Mouse (Mus musculus) heart, embryonic 13.5 days (tissue): Measurements from ENCODE around the gene Zfp870. TPM values are rescaled to one million over a fixed set of nuclear protein-coding genes. Genes with fewer than 3 reads are reported as not detected.

Experiments
- ATAC-seq: fragments of 200-750 bp; cut with Nextera tagmentation; 2 replicates; pipeline ENCODE4 v1.8.0; 2017; ENCODE audit warnings: moderate TSS enrichment; ENCODE audit not compliant: insufficient number of reproducible peaks, low FRiP score, low TSS enrichment; ENCODE audit errors: extremely low read depth
- H3K27ac ChIP-seq: fragments of 300-500 bp; sonication (generic); replicated peaks from 2 replicates; pipeline ENCODE4 v1.5.1; 2015; ENCODE audit warnings: moderate library complexity, mild to moderate bottlenecking, inconsistent platforms
- H3K27me3 ChIP-seq: fragments of 300-500 bp; sonication (generic); replicated peaks from 2 replicates; pipeline ENCODE4 v1.6.1; 2015; ENCODE audit warnings: mild to moderate bottlenecking, inconsistent platforms
- H3K36me3 ChIP-seq: fragments of 300-500 bp; sonication (generic); 2 replicates; pipeline ENCODE4 v1.6.1; 2015; ENCODE audit warnings: mild to moderate bottlenecking, inconsistent platforms
- H3K4me1 ChIP-seq: fragments of 300-500 bp; sonication (generic); 2 replicates; pipeline ENCODE4 v1.6.1; 2015; ENCODE audit warnings: inconsistent platforms
- H3K4me2 ChIP-seq: fragments of 300-500 bp; sonication (generic); 2 replicates; pipeline ENCODE4 v1.6.1; 2015; ENCODE audit warnings: inconsistent platforms, mild to moderate bottlenecking, moderate library complexity
- H3K4me3 ChIP-seq: fragments of 300-500 bp; sonication (generic); 2 replicates; pipeline ENCODE4 v1.5.1; 2015; ENCODE audit warnings: moderate library complexity, mild to moderate bottlenecking, inconsistent platforms
- H3K9ac ChIP-seq: fragments of 300-500 bp; sonication (generic); 2 replicates; pipeline ENCODE4 v1.6.1; 2015; ENCODE audit warnings: inconsistent platforms, mild to moderate bottlenecking, moderate library complexity
- H3K9me3 ChIP-seq: fragments of 300-500 bp; sonication (generic); 2 replicates; pipeline ENCODE4 v1.6.1; 2016; ENCODE audit warnings: inconsistent platforms
- WGBS: fragments of 180-500 bp; shearing (Covaris S2); methylation state at CpG from one replicate; pipeline ENCODE4 v1.1.7; 2015; ENCODE audit warnings: mixed read lengths; 5-methylcytosine and 5-hydroxymethylcytosine counted together
- polyA plus RNA-seq: library from polyadenylated mRNA; unstranded; fragments of >200 nt; fragmentation: Nextera tagmentation; extraction: Ambion mirVana; gene quantifications from 2 replicates; pipeline ENCODE4 v1.2.1, GENCODE M21; 2015

Zfp870 gene
- 4.3 and 4.8 TPM in 2 replicates for polyA plus RNA-seq

DNA sequence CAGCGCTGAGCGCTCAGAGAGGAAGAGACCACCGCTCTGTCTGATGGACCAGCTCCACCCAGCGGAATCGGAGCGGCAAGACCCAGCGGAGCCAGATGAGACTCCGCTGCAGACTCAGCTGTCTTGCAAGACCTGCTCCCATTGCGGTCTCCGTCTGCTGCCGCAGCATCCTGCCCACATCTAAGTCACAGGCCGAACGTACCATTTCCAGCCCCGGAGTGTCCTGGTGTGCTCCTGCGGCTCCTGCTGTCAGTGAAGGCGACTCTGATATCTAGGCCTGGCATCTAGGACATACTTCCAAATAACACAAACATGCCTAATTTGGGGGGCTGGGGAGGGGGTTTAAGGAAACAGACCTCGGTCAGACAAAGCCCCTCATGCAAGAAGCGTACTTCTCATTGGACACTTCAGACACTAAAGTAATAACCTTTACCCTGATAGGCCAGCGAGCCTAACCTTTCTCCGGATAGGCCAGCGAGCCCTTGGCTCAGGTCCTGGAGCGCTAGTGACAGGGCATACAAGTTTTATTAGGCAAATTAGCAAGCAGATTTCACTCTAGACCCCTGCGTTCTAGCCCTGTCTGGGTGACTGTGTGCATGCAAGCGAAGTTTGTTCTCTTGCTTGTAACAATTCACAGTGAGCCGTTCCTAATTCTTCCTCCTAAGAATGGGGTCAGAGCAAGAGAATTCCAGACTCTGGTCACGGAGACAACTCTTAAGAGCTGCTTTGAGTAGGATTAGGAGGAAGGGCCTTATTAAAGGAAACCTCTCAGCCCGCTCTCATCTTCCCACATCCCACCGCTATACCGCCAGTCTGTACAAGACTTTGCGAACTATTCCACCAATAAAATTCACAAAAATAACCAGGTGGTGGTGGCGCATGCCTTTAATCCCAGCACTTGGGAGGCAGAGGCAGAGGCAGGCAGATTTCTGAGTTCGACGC lies at the start of gene Zfp870:
TSS of gene Zfp870 (minus strand) at position 404 of the 942 bp plus-strand sequence.
- Histone ChIP-seq H3K4me2 (peak within 1 kb of the TSS; percentile 86), H3K4me1 (peaks cover 10% of the 10 kb centered on the region), H3K9me3 (no peaks in the 10 kb centered on the region), H3K36me3 (peaks cover 15% of the 10 kb centered on the region), H3K27ac (peak within 1 kb of the TSS; percentile 88), H3K4me3 (peak within 1 kb of the TSS; percentile 89), H3K27me3 (0 out of 2 replicates have a peak, but pooled peaks cover 5% of the 10 kb centered on the region), H3K9ac (peak within 1 kb of the TSS; percentile 97)
- 12% methylated on average over 33 of the region's 33 CpGs for WGBS
- peak; percentile 95 for ATAC-seq

DNA sequence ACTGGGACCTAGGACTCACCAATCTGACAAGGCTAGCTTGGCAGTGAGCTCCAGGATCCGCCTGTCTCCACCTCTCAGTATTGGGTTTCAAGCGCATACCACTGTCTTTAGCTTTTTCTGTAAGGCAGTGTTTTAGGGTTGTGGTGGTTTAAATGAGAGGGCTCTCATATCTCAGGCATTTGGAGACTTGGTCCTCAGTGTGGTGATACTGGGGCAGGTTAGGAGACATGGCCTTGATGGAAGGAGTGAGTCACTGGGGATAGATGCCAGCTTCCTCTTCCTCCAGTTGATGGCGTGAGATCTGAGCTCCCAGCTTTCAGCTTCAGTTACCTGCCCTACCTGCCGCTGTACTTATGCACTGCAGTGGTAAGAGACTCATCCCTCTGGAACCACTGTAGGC lies 48.4 kb upstream of the Zfp870 start:
- 64% methylated on average over 4 of the region's 4 CpGs for WGBS
- no peak for ATAC-seq
- H3K36me3 ChIP-seq, result 0 out of 2 replicates have a peak, but pooled peaks cover 5% of the 10 kb centered on the region

DNA sequence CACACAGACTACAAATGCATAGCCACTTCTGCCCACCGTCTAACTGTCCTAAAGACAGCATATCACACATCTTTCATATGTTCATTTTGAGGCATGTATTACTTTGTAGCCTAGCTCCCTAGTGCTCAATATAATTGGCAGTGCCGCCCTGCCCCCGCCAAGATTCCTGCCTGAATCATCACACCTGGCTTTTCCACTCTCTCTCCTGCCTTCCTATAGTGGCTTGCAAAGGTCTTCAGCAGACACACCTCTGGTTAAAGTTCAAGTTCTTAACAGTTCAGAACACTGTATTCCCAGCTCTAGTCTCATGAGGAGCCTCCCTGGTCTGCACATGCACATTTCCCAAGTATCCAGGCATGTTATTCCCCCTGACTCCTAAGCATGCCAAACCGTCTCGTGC lies 36.4 kb upstream of the Zfp870 start:
- Histone ChIP-seq H3K4me3 (no peak overlapping the region), H3K9ac (no peak overlapping the region), H3K36me3 (no peaks in the 10 kb centered on the region), H3K27ac (no peak overlapping the region), H3K4me2 (no peak overlapping the region), H3K9me3 (no peaks in the 10 kb centered on the region), H3K4me1 (0 out of 2 replicates have a peak, but pooled peaks cover 3% of the 10 kb centered on the region), H3K27me3 (peaks cover 17% of the 10 kb centered on the region)
- no peak for ATAC-seq
- 76% methylated on average over 5 of the region's 5 CpGs for WGBS

More for the DNA sequence above, 48.4 kb upstream of the Zfp870 start:
- Histone ChIP-seq H3K9me3 (no peaks in the 10 kb centered on the region), H3K27me3 (no peaks in the 10 kb centered on the region), H3K4me2 (no peak overlapping the region), H3K9ac (no peak overlapping the region), H3K27ac (no peak overlapping the region), H3K4me3 (no peak overlapping the region), H3K4me1 (no peaks in the 10 kb centered on the region)

DNA sequence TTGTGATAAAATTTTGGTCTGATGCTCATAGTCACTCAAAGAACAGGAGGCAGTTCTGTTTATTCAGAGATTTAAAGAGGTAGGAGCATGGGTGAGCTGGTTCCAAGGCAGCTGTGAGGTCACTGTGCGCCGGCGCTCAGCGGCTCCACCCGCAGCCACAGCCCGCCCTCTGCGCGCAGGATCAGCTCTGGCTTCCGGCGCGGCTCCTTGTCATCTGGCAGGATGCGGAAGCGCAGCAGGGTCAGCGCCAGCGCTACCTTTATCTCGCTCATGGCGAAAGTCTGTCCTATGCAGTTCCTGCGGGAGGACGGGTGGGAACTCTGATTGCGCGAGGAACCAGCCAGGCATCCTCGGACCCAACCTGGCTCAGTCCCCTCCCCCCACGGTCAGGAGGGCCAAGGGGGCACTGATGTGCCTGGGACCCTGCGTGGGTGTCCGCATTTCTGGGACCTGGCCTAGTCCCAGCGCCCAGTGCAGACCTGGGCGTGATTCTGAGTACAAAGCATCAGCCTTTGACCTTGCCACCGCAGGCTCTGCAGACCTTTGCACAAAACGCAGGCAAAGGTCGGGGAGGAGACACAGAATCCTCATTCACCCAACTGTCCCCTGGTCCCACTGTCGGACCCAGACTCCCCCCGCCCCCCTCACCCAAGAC lies 33.3 kb upstream of the Zfp870 start:
- peak; percentile 69; the same call in 1 of the 2 replicates for ATAC-seq
- Histone ChIP-seq H3K4me3 (peak overlapping the region; percentile 61), H3K4me1 (0 out of 2 replicates have a peak, but pooled peaks cover 3% of the 10 kb centered on the region), H3K27me3 (peaks cover 21% of the 10 kb centered on the region), H3K9me3 (peaks cover 14% of the 10 kb centered on the region; the same call in 1 of the 2 replicates), H3K9ac (peak overlapping the region; percentile 81), H3K27ac (no peak overlapping the region; the same call in 1 of the 2 replicates), H3K36me3 (no peaks in the 10 kb centered on the region), H3K4me2 (peak overlapping the region; percentile 82)
- WGBS, result 13% methylated on average over 32 of the region's 32 CpGs

DNA sequence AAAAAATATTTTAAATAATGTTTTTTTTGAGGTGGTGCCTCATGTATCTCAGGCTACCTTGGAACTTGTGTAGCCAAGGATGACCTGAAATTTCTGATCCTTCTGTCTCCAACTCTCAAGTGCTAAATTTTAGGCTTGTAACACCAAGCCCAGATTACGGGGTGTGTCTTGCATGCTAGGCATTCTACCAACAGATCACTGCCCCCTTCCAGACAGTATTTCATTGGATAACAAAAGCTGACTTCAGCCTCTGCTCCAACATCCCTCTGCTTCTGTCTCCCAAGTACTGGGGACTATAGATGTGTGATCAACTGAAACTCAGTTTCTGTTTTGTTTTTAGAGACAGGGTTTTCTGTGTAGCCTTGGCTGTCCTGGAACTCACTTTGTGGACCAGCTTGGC lies 32.2 kb upstream of the Zfp870 start:
- H3K4me3 ChIP-seq, result no peak overlapping the region
- H3K4me1 ChIP-seq, result 0 out of 2 replicates have a peak, but pooled peaks cover 3% of the 10 kb centered on the region
- H3K36me3 ChIP-seq, result no peaks in the 10 kb centered on the region
- H3K27me3 ChIP-seq, result peaks cover 19% of the 10 kb centered on the region
- H3K27ac ChIP-seq, result no peak overlapping the region
- H3K4me2 ChIP-seq, result no peak overlapping the region
- 91% methylated on average over 1 of the region's 1 CpGs for WGBS
- peaks cover 14% of the 10 kb centered on the region; the same call in 1 of the 2 replicates for H3K9me3 ChIP-seq
- H3K9ac ChIP-seq, result no peak overlapping the region
- no peak for ATAC-seq

DNA sequence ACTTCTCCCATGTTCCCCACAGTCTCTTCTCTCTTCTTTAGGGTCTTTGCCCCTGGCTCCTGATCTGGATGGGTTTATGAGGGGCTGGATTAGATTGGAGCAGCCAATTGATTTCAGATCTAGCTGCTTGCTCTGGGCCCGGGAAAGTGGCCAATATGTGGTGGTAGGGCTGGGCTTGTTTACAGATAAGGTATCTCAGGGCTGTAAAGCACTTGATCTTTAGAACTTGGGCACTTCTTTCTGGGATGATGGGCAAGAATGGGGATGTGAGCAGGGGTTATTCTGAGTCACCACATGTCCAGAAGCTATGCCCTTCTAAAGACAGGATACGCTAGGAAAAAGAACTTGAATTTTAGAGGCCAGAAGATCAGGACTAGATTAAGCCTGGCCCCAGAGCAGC lies 27.7 kb upstream of the Zfp870 start:
- no peak for ATAC-seq
- Histone ChIP-seq H3K9ac (no peak overlapping the region), H3K36me3 (no peaks in the 10 kb centered on the region), H3K9me3 (peaks cover 14% of the 10 kb centered on the region; the same call in 1 of the 2 replicates), H3K4me3 (no peak overlapping the region), H3K27ac (no peak overlapping the region), H3K4me1 (no peaks in the 10 kb centered on the region), H3K4me2 (no peak overlapping the region), H3K27me3 (peaks cover 30% of the 10 kb centered on the region)
- WGBS, result 55% methylated on average over 2 of the region's 2 CpGs

GRCm38 (mm10) chr17:32917131-32917530 lies 25.7 kb upstream of the Zfp870 start, which contains the start of gene Cyp4f14:
Gene Cyp4f14 (minus strand): TSS chr17:32917342.
- H3K4me3 ChIP-seq, result no peak within 1 kb of the TSS
- no peak within 1 kb of the TSS for H3K9ac ChIP-seq
- 59% methylated on average over 2 of the region's 2 CpGs for WGBS
- no peaks in the 10 kb centered on the region for H3K36me3 ChIP-seq
- no peak within 1 kb of the TSS for H3K4me2 ChIP-seq
- H3K9me3 ChIP-seq, result peaks cover 14% of the 10 kb centered on the region; the same call in 1 of the 2 replicates
- ATAC-seq, result no peak
- peaks cover 40% of the 10 kb centered on the region for H3K27me3 ChIP-seq
- no peaks in the 10 kb centered on the region for H3K4me1 ChIP-seq
- no peak within 1 kb of the TSS for H3K27ac ChIP-seq

DNA sequence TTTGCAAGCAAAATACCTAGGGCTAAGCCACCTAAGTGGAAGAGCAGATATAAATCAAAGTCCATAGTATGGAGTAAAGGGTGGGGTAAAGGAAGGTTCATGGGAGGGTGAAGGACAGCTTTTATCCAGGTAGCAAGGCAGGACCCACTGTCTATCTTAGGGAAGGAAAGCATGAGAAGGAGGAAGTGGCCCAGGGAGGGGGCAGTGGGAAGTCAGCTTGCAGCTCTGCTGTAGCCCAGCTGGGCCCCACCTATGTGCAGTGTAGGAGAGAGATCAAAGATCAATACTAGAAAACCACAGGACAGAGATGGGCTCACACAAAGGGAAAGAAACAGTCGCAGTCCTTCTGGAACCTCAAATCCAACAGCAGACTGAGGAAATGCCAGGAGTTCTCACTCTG lies 24.6 kb upstream of the Zfp870 start:
- Histone ChIP-seq H3K4me2 (no peak overlapping the region), H3K27me3 (peaks cover 47% of the 10 kb centered on the region), H3K9ac (no peak overlapping the region), H3K36me3 (no peaks in the 10 kb centered on the region), H3K9me3 (peaks cover 6% of the 10 kb centered on the region; the same call in 1 of the 2 replicates), H3K4me1 (no peaks in the 10 kb centered on the region), H3K4me3 (no peak overlapping the region), H3K27ac (no peak overlapping the region)
- no peak for ATAC-seq
- 76% methylated on average over 1 of the region's 1 CpGs for WGBS

DNA sequence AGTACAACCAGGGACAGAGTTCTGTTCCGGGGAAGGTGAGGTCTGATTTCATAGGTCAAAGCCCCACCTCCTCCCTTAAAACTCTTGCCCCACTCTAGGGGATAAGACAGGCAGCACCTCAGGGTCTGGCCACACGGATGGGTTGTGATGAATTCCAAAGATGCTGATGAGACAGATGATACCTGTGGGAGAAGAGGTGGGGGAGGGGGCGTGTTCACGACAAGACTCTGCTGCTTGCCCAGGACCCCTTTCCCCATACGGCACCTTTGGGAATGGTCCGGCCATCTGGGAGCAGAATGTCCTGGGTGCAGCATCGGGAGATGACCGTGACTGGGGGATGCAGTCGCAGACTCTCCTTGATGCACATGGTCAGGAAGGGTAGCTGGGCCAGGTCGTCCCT lies 14.7 kb upstream of the Zfp870 start:
- Histone ChIP-seq H3K27me3 (peaks cover 30% of the 10 kb centered on the region), H3K9me3 (no peaks in the 10 kb centered on the region)
- no peak for ATAC-seq

DNA sequence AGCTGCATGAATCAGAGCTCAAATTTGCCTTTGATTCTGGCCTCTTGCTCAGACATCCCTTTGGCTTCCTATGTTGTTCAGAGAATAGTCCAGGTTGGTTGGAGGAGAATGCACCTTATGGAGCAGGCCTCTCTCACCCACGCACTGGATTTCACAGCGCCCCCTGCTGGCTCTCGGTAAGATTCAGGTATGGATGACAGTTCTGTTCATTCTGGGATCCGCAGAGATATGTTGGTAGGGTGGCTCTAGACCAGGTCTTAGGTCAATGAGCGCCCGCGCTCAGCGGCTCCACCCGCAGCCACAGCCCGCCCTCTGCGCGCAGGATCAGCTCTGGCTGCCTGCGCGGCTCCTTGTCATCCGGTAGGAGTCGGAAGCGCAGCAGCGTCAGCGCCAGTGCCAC lies 13.8 kb upstream of the Zfp870 start:
- Histone ChIP-seq H3K36me3 (no peaks in the 10 kb centered on the region), H3K4me2 (peak overlapping the region; percentile 56), H3K9ac (0 out of 2 replicates have a peak overlapping the region, but pooled peaks have one; percentile 19), H3K9me3 (no peaks in the 10 kb centered on the region), H3K4me3 (peak overlapping the region; percentile 20; the same call in 1 of the 2 replicates), H3K4me1 (no peaks in the 10 kb centered on the region), H3K27me3 (peaks cover 29% of the 10 kb centered on the region), H3K27ac (no peak overlapping the region)
- ATAC-seq, result no peak
- WGBS, result 13% methylated on average over 19 of the region's 19 CpGs

More for the DNA sequence above, 14.7 kb upstream of the Zfp870 start:
- Histone ChIP-seq H3K36me3 (no peaks in the 10 kb centered on the region), H3K27ac (no peak overlapping the region), H3K4me3 (no peak overlapping the region), H3K4me1 (no peaks in the 10 kb centered on the region), H3K4me2 (no peak overlapping the region), H3K9ac (no peak overlapping the region)
- 72% methylated on average over 10 of the region's 10 CpGs for WGBS

- 55% methylated on average over 2 of the region's 2 CpGs for WGBS
- Histone ChIP-seq H3K27me3 (peaks cover 29% of the 10 kb centered on the region), H3K4me3 (no peak overlapping the region), H3K4me2 (no peak overlapping the region), H3K36me3 (no peaks in the 10 kb centered on the region), H3K9me3 (no peaks in the 10 kb centered on the region), H3K9ac (no peak overlapping the region), H3K4me1 (no peaks in the 10 kb centered on the region), H3K27ac (no peak overlapping the region)
- no peak for ATAC-seq
Measured at GRCm38 (mm10) chr17:32904414-32904813, 13.0 kb upstream of the Zfp870 start.
